Mouse (Mus musculus): ENCODE measurements around the gene Spata31d1a.

GRCm38 (mm10) chr13:59685236-59685635 is 24.9 kb downstream of the Spata31d1a start:
- TF ChIP-seq CTCF (IDR thresholded peaks at IDR 0.05; ENCODE audit: low read depth) = no peak
- TF ChIP-seq EP300 (IDR thresholded peaks at IDR 0.05; ENCODE audit: low read depth) = no peak
